Mouse (Mus musculus) myocyte (in vitro differentiated cells): ENCODE data around the gene Glt28d2. TPM values are rescaled to one million over a fixed set of nuclear protein-coding genes. Genes with fewer than 3 reads are reported as not detected.

ENCODE experiments used
- H3K27me3 ChIP-seq: one replicate; pipeline ENCODE4 v1.6.1; 2011; ENCODE audit not compliant: control insufficient read depth, insufficient read depth, insufficient read length
- H3K36me3 ChIP-seq: one replicate; pipeline ENCODE4 v1.6.1; 2011; ENCODE audit not compliant: control insufficient read depth, insufficient read depth
- H3K4me2 ChIP-seq: one replicate; pipeline ENCODE4 v1.6.1; 2011; ENCODE audit warnings: low read depth, control low read depth
- H3K4me3 ChIP-seq: one replicate; pipeline ENCODE4 v1.5.1; 2011; ENCODE audit warnings: mild to moderate bottlenecking, control low read depth, moderate library complexity
- H3K79me2 ChIP-seq: one replicate; pipeline ENCODE4 v1.6.1; 2011; ENCODE audit not compliant: control insufficient read depth, insufficient read depth
- H3ac ChIP-seq: one replicate; pipeline ENCODE4 v1.6.1; 2011; ENCODE audit not compliant: control insufficient read depth, insufficient read length
- CEBPB ChIP-seq: IDR thresholded peaks from 2 replicates; pipeline ENCODE4 v1.6.1; 2011; ENCODE audit warnings: mild to moderate bottlenecking, moderate library complexity; ENCODE audit not compliant: poor library complexity, insufficient read depth, severe bottlenecking
- E2F4 ChIP-seq: IDR thresholded peaks from one replicate; pipeline ENCODE4 v1.6.1; 2011; ENCODE audit warnings: mild to moderate bottlenecking, control low read depth, moderate library complexity; ENCODE audit not compliant: insufficient read depth
- MAX ChIP-seq: IDR thresholded peaks from one replicate; pipeline ENCODE4 v1.6.1; 2011; ENCODE audit warnings: low read depth, mild to moderate bottlenecking, control low read depth
- MYOD1 ChIP-seq, 3 experiments: IDR thresholded peaks; one replicate each; pipeline ENCODE4 v1.6.1; 2011; ENCODE audit warnings: control low read depth in 2 of 3, low read depth in 2 of 3, mild to moderate bottlenecking in 2 of 3, moderate library complexity in 1 of 3; ENCODE audit not compliant: insufficient read length in 2 of 3, control insufficient read depth in 1 of 3
- MYOG ChIP-seq, 3 experiments: IDR thresholded peaks; one replicate each; pipeline ENCODE4 v1.6.1; 2011; ENCODE audit warnings: control low read depth in 2 of 3, low read depth in 2 of 3, mild to moderate bottlenecking in 2 of 3; ENCODE audit not compliant: insufficient read length in 2 of 3, control insufficient read depth in 1 of 3, insufficient read depth in 1 of 3
- POLR2A ChIP-seq: IDR thresholded peaks from one replicate; pipeline ENCODE4 v1.6.1; 2011; ENCODE audit warnings: low read depth, mild to moderate bottlenecking, control low read depth, moderate library complexity; ENCODE audit not compliant: insufficient read length
- POLR2AphosphoS2 ChIP-seq: IDR thresholded peaks from one replicate; pipeline ENCODE4 v1.6.1; 2011; ENCODE audit warnings: low read depth, control low read depth; ENCODE audit not compliant: insufficient read length
- REST ChIP-seq: IDR thresholded peaks from one replicate; pipeline ENCODE4 v1.6.1; 2011; ENCODE audit warnings: mild to moderate bottlenecking, control low read depth, moderate library complexity; ENCODE audit not compliant: insufficient read depth, insufficient read length
- SRF ChIP-seq: IDR thresholded peaks from one replicate; pipeline ENCODE4 v1.6.1; 2011; ENCODE audit warnings: low read depth; ENCODE audit not compliant: control insufficient read depth, insufficient read length
- TCF12 ChIP-seq: IDR thresholded peaks from one replicate; pipeline ENCODE4 v1.6.1; 2011; ENCODE audit warnings: mild to moderate bottlenecking, control low read depth; ENCODE audit not compliant: poor library complexity, insufficient read depth, severe bottlenecking
- TCF3 ChIP-seq: IDR thresholded peaks from one replicate; pipeline ENCODE4 v1.6.1; 2011; ENCODE audit warnings: low read depth, control low read depth; ENCODE audit not compliant: insufficient read length
- USF1 ChIP-seq: IDR thresholded peaks from one replicate; pipeline ENCODE4 v1.6.1; 2011; ENCODE audit warnings: low read depth, mild to moderate bottlenecking, control low read depth, moderate library complexity
- polyA plus RNA-seq: library from polyadenylated mRNA; unstranded; fragments of >200 nt; fragmentation: generic; extraction: Trizol; gene quantifications from one replicate; pipeline ENCODE4 v1.2.1, GENCODE M21; 2012; ENCODE audit warnings: missing spikeins

Gene Glt28d2
- polyA plus RNA-seq, 1 experiment, result 1.4 TPM

DNA sequence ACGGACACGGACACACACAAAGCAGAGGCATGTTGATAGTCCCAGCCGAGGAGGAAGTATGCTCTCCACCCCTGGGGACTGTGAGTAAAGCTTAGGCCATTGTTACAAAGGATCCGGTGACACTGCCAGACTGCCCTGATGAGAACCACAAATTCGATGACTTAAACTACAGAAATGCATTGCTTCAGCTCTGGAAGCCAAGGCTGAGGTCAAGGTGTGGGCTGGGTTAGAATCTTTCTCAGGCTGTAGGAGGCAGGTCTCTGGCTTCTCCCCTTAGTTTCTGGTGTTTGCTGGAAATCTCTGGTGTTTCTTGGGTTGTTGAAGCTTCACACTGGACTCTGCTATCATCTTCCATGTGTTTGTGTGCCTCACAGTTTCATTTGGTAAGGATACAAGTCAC, 42.4 kb upstream of the Glt28d2 start:
- Histone ChIP-seq H3K36me3 (no peaks in the 10 kb centered on the region), H3ac (no peak overlapping the region), H3K4me3 (no peak overlapping the region), H3K79me2 (no peaks in the 10 kb centered on the region), H3K4me2 (peak overlapping the region; percentile 31), H3K27me3 (no peaks in the 10 kb centered on the region)
- TF ChIP-seq USF1 (no peak), SRF (no peak), TCF3 (no peak), MYOG (IDR thresholded peaks at IDR 0.05; ENCODE audit: control insufficient read depth in 1 of 3, insufficient read depth in 1 of 3, insufficient read length in 2 of 3, low read depth in 2 of 3) (no peak), POLR2AphosphoS2 (no peak), POLR2A (no peak), CEBPB (no peak), MYOD1 (IDR thresholded peaks at IDR 0.05; ENCODE audit: control insufficient read depth in 1 of 3, insufficient read length in 2 of 3, low read depth in 2 of 3) (no peak), MAX (no peak), REST (no peak), E2F4 (no peak), TCF12 (no peak)

DNA sequence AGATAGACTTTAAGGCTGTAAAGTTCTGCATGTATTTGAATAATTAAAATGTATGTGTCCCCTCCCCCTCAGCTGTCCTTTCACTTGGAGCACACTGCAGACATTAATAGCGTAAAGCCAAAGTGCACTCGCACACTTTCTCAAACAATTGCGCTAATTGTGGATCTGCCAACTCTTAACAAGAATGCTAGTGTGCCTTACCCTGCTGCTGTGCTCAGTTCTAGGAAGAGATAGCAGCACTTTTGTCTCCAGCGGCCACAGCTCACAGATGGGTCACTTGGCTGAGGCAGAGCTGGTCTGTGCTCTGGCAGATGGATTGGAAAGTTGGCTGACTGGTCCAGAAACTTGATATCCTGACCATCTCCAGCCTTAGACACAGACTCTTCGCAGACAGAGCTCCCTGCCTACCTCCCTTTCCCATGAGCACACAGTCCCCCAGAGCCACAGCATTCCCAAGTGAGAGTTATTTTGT, 40.9 kb upstream of the Glt28d2 start:
- no peaks in the 10 kb centered on the region for H3K27me3 ChIP-seq
- H3K4me2 ChIP-seq, result no peak overlapping the region
- TF ChIP-seq POLR2AphosphoS2 (no peak), MYOD1 (IDR thresholded peaks at IDR 0.05; ENCODE audit: control insufficient read depth in 1 of 3, insufficient read length in 2 of 3, low read depth in 2 of 3) (peak in 1 of 3 experiments; percentile 14), POLR2A (no peak), SRF (no peak), REST (no peak)

DNA sequence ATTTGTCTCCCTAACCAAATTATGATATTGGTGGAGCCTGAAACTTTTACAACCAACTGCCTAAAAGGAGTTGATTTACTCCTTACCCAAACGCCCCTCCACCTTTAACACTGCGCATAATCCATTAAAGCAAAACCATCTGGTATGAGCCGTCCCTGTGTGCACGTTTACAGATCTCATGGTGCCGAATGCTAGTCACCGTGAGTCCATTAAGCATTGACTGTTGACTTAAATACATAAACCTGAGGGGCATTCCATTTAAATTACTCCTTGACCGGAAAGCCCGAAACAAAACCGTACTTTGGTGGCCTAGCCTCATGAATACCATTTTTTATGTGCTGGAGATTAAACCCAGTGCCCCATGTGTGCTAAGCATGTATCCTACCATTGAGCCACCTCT, 40.0 kb upstream of the Glt28d2 start:
- Histone ChIP-seq H3K36me3 (no peaks in the 10 kb centered on the region), H3K27me3 (no peaks in the 10 kb centered on the region), H3K79me2 (no peaks in the 10 kb centered on the region), H3ac (no peak overlapping the region), H3K4me3 (no peak overlapping the region), H3K4me2 (no peak overlapping the region)
- TF ChIP-seq MYOG (IDR thresholded peaks at IDR 0.05; ENCODE audit: control insufficient read depth in 1 of 3, insufficient read depth in 1 of 3, insufficient read length in 2 of 3, low read depth in 2 of 3) (no peak), TCF12 (no peak), USF1 (no peak), CEBPB (no peak), POLR2AphosphoS2 (no peak), TCF3 (no peak), MAX (no peak), SRF (no peak), E2F4 (no peak), POLR2A (no peak), REST (no peak), MYOD1 (IDR thresholded peaks at IDR 0.05; ENCODE audit: control insufficient read depth in 1 of 3, insufficient read length in 2 of 3, low read depth in 2 of 3) (no peak)

More for the DNA sequence above, 40.9 kb upstream of the Glt28d2 start:
- Histone ChIP-seq H3K36me3 (no peaks in the 10 kb centered on the region), H3K4me3 (no peak overlapping the region), H3ac (no peak overlapping the region), H3K79me2 (no peaks in the 10 kb centered on the region)

DNA sequence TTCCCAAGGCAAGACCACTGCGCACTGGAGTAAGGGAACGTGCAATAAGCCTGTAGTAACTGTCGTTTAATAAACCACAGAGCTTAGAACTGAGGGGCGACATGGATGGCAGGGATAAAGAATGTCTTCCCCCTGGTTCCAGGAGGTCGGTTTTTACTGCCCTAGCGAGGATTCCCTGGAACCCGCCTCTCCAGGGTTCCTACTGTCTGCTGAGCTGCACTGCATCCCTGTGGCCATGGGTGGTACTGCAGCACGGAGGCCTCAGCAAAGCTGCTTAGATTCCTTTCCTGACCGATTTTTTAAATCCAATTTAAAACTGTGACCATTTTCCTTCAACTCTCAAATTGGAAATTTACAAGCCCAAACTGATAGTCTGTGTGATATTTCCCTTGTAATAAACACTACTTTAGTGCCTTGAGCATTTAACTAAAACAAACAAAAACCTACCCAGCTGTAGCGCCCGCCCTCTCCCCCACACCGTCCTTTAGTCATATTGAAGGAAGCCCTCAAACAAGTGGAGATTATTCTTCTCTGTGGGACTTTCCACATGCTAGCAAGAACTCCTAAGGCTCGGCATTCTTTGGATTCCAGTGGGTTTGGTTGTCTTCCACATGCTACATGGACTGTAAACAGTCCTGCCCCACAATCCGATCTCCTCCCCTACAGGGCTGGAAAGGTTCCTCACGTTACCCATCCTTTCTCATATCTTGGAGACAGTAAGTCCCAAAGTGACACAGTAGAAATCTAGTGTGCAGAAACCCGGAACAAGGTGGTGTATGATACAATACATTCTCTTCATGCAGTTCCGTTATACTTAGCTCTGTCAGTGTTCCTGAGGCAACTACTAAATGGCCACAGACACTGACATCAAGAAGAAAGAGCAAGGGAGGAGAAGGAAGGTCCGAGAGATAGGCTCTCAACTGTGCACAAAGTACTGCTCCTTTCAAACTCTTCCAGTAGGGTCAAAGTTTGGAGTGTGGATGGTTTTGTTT, 36.9 kb upstream of the Glt28d2 start:
- no peak for TF ChIP-seq USF1
- TF ChIP-seq MYOD1 (IDR thresholded peaks at IDR 0.05; ENCODE audit: control insufficient read depth in 1 of 3, insufficient read length in 2 of 3, low read depth in 2 of 3), result no peak
- no peak for TF ChIP-seq POLR2A
- TF ChIP-seq CEBPB, result no peak
- TF ChIP-seq E2F4, result no peak
- TF ChIP-seq SRF, result no peak
- TF ChIP-seq MYOG (IDR thresholded peaks at IDR 0.05; ENCODE audit: control insufficient read depth in 1 of 3, insufficient read depth in 1 of 3, insufficient read length in 2 of 3, low read depth in 2 of 3), result no peak
- no peak for TF ChIP-seq REST
- TF ChIP-seq TCF3, result no peak
- no peak for TF ChIP-seq TCF12
- no peak for TF ChIP-seq POLR2AphosphoS2
- no peak for TF ChIP-seq MAX
- Histone ChIP-seq H3ac (no peak overlapping the region), H3K27me3 (no peaks in the 10 kb centered on the region), H3K4me2 (peak overlapping the region; percentile 53), H3K4me3 (no peak overlapping the region), H3K36me3 (no peaks in the 10 kb centered on the region), H3K79me2 (no peaks in the 10 kb centered on the region)
